ENCODE assay signal across 34 mouse cellular contexts in the genomic region with DNA sequence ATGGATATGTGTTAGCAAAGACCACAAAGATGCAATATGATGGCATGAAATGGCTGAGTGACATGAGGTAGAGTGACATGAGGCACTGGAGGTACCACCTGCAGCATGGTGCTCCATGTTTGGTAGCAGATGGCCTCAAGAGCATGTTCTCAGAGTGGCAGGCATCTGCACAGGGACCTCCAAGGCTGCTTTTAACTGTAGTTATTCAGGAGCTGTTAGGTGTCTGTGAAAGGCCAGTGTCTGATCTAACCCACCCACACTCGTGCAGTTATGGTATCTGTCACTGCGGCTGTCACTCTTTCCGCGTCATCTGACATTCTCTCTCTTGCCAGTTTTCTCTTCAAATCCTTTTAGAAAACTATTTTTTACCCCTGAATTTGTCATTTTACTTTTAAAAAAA.
DNase-seq lines count a peak whose midpoint lies in the region; ATAC-seq and TF ChIP-seq lines count a peak whose summit lies in the region.
"Had no signal": no experiment of that assay in that cellular context is flagged by ENCODE, and none has a peak within 500 bp of the region (broad histone marks: within the 10 kb centered on the region; RNA-seq: fewer than 3 reads in every experiment).

No protein-coding gene starts in this region.

- no peak overlapping the region for H3K4me2 ChIP-seq in forebrain, postnatal 0 days (ENCODE audit: low read depth)
- H3K4me2 ChIP-seq: embryonic facial prominence, embryonic 12.5 days; heart, embryonic 11.5 days; hindbrain, embryonic 12.5 days; limb, embryonic 15.5 days had no signal

- H3K27ac ChIP-seq in forebrain, postnatal 0 days (ENCODE audit: low read depth, low read length), result no peak overlapping the region
- H3K27ac ChIP-seq: embryonic facial prominence, embryonic 12.5 days; hindbrain, embryonic 12.5 days; hindbrain, postnatal 0 days; kidney, postnatal 0 days; limb, embryonic 10.5 days; limb, embryonic 15.5 days; liver, embryonic 14.5 days; macrophage had no signal

- no peak overlapping the region for H3K4me3 ChIP-seq in forebrain, postnatal 0 days (ENCODE audit: low read depth, low read length)
- H3K4me3 ChIP-seq: embryonic facial prominence, embryonic 12.5 days; hindbrain, embryonic 12.5 days; left cerebral cortex, adult 2 months; limb, embryonic 10.5 days; limb, embryonic 15.5 days had no signal

- no peaks in the 10 kb centered on the region for H3K27me3 ChIP-seq in forebrain, postnatal 0 days (ENCODE audit: insufficient read depth, low read length)
- H3K27me3 ChIP-seq: embryonic facial prominence, embryonic 12.5 days; hindbrain, embryonic 12.5 days; limb, embryonic 15.5 days had no signal

- no peaks in the 10 kb centered on the region for H3K4me1 ChIP-seq in forebrain, postnatal 0 days (ENCODE audit: insufficient read depth)
- H3K4me1 ChIP-seq: embryonic facial prominence, embryonic 12.5 days; hindbrain, embryonic 12.5 days; limb, embryonic 10.5 days; limb, embryonic 15.5 days had no signal

- 79% methylated on average over 4 of the region's 4 CpGs for WGBS in forebrain, postnatal 0 days

- no peak overlapping the region for H3K9ac ChIP-seq in forebrain, postnatal 0 days
- H3K9ac ChIP-seq: embryonic facial prominence, embryonic 12.5 days; hindbrain, embryonic 12.5 days; limb, embryonic 15.5 days; liver, embryonic 14.5 days had no signal

- intact Hi-C loops in left cerebral cortex, postnatal 14 days (cut with DNase I), result no loop called here

- H3K9me3 ChIP-seq in forebrain, postnatal 0 days (ENCODE audit: low read length), result no peaks in the 10 kb centered on the region
- H3K9me3 ChIP-seq: embryonic facial prominence, embryonic 12.5 days; hindbrain, embryonic 12.5 days; limb, embryonic 10.5 days; limb, embryonic 15.5 days had no signal

- TF ChIP-seq CTCF in forebrain, postnatal 0 days (IDR thresholded peaks at IDR 0.05; ENCODE audit: low read depth), result no peak

- no peaks in the 10 kb centered on the region for H3K36me3 ChIP-seq in forebrain, postnatal 0 days (ENCODE audit: insufficient read depth)
- H3K36me3 ChIP-seq: embryonic facial prominence, embryonic 12.5 days; hindbrain, embryonic 12.5 days; limb, embryonic 10.5 days; limb, embryonic 15.5 days had no signal

- DNase-seq in left cerebral cortex, postnatal 14 days (ENCODE audit: low spot score in 2 of 2), result peak; percentile 31 to 34
- DNase-seq in left cerebral cortex, adult 9 months (ENCODE audit: low spot score in 2 of 2), result no peak
- DNase-seq in CD4-positive, CD25-positive, alpha-beta regulatory T cell, adult 2 months (ENCODE audit: low read depth, low spot score), result peak; percentile 9
- DNase-seq in layer of hippocampus, adult 11-12 months (ENCODE audit: low spot score), result peak; percentile 31
- peak; percentile 47 for DNase-seq in layer of hippocampus, adult 9-11 months
- no peak for DNase-seq in embryo, embryonic 9.5 days (ENCODE audit: extremely low spot score)
- DNase-seq in Muller cell, postnatal 12 days (ENCODE audit: inconsistent ontology term), result no peak
- DNase-seq in forebrain, postnatal 0 days, result no peak
- DNase-seq: adrenal gland, adult 8-10 months; cerebellum, adult 8-10 months; cerebellum, postnatal 36 days; gastrocnemius, postnatal 36 days; heart, adult 18-20 months; heart, postnatal 36 days; kidney, adult 8-10 months; kidney, postnatal 4 days; lung, adult 2 months; lung, postnatal 10 days; spleen, adult 18-20 months; thymus, adult 18-20 months; thymus, postnatal 4 days had no signal

- ATAC-seq in forebrain, postnatal 0 days, result no peak
- ATAC-seq: forebrain, embryonic 14.5 days; hindbrain, postnatal 0 days; intestine, embryonic 16.5 days; midbrain, embryonic 16.5 days had no signal

Comparison
In these comparisons a context has a peak if more than half of its experiments do, and no peak if none do; other contexts are left out.
1. DNase-seq: peak in left cerebral cortex, postnatal 14 days (2 of 2), CD4-positive, CD25-positive, alpha-beta regulatory T cell, adult 2 months (single experiment), layer of hippocampus, adult 11-12 months (single experiment) and layer of hippocampus, adult 9-11 months (single experiment); none in left cerebral cortex, adult 9 months (0 of 2), embryo, embryonic 9.5 days (single experiment), Muller cell, postnatal 12 days (single experiment) and forebrain, postnatal 0 days (single experiment).